9 mouse cellular contexts compared by ENCODE assay signal in genomic region chr10:93700589-93701363, GRCm38 (mm10).
DNase-seq lines count a peak whose midpoint lies in the region; ATAC-seq and TF ChIP-seq lines count a peak whose summit lies in the region.
"Had no signal": no experiment of that assay in that cellular context is flagged by ENCODE, and none has a peak within 500 bp of the region (broad histone marks: within the 10 kb centered on the region; RNA-seq: fewer than 3 reads in every experiment).

No protein-coding gene starts in this region.

- H3K4me3 ChIP-seq in heart, embryonic 13.5 days: peak overlapping the region; percentile 8; the same call in 1 of the 2 replicates
- peak overlapping the region; percentile 29 for H3K4me3 ChIP-seq in forebrain, postnatal 0 days (ENCODE audit: low read depth, low read length)
- H3K4me3 ChIP-seq in megakaryocyte, embryonic 14.5 days (replicated peaks): peak overlapping the region; percentile 87
- H3K4me3 ChIP-seq in thymus, adult 2 months (ENCODE audit: control insufficient read depth, insufficient read depth, low read length): no peak overlapping the region

- peak overlapping the region; percentile 34 for H3K4me2 ChIP-seq in heart, embryonic 13.5 days
- peak overlapping the region; percentile 54 for H3K4me2 ChIP-seq in forebrain, postnatal 0 days (ENCODE audit: low read depth)

- no peak for ATAC-seq in heart, embryonic 13.5 days (ENCODE audit: extremely low read depth, insufficient number of reproducible peaks, low FRiP score, low TSS enrichment)
- ATAC-seq in CD4-positive, CD25-positive, alpha-beta regulatory T cell, adult 4 months: peak; percentile 40
- ATAC-seq in forebrain, postnatal 0 days: peak; percentile 58; the same call in 1 of the 2 replicates

- H3K36me3 ChIP-seq in heart, embryonic 13.5 days: no peaks in the 10 kb centered on the region
- no peaks in the 10 kb centered on the region for H3K36me3 ChIP-seq in forebrain, postnatal 0 days (ENCODE audit: insufficient read depth)
- no peaks in the 10 kb centered on the region for H3K36me3 ChIP-seq in megakaryocyte, embryonic 14.5 days (replicated peaks; ENCODE audit: low read length)
- no peaks in the 10 kb centered on the region for H3K36me3 ChIP-seq in thymus, adult 2 months (ENCODE audit: control insufficient read depth, insufficient read depth, low read length)

- no peak overlapping the region for H3K9ac ChIP-seq in heart, embryonic 13.5 days
- H3K9ac ChIP-seq in forebrain, postnatal 0 days: peak overlapping the region; percentile 26; the same call in 1 of the 2 replicates

- peaks cover 5% of the 10 kb centered on the region; the same call in 1 of the 2 replicates for H3K27me3 ChIP-seq in heart, embryonic 13.5 days (replicated peaks)
- H3K27me3 ChIP-seq in forebrain, postnatal 0 days (ENCODE audit: insufficient read depth, low read length): no peaks in the 10 kb centered on the region
- peaks cover 26% of the 10 kb centered on the region for H3K27me3 ChIP-seq in megakaryocyte, embryonic 14.5 days (replicated peaks)
- no peaks in the 10 kb centered on the region for H3K27me3 ChIP-seq in thymus, adult 2 months (ENCODE audit: control insufficient read depth, insufficient read depth, low read length)

- no peak for TF ChIP-seq POLR2A in thymus, adult 2 months (IDR thresholded peaks at IDR 0.05; ENCODE audit: control insufficient read depth, extremely low read depth, insufficient read depth, low read length, poor library complexity)

- WGBS in heart, embryonic 13.5 days: 69% methylated on average over 21 of the region's 21 CpGs
- 28% methylated on average over 21 of the region's 21 CpGs for WGBS in forebrain, postnatal 0 days
- 18% methylated on average over 21 of the region's 21 CpGs for WGBS in thymus, adult 2 months

- no peak overlapping the region for H3K27ac ChIP-seq in heart, embryonic 13.5 days (replicated peaks)
- H3K27ac ChIP-seq in forebrain, postnatal 0 days (ENCODE audit: low read depth, low read length): peak overlapping the region; percentile 42
- no peak overlapping the region for H3K27ac ChIP-seq in thymus, adult 2 months (ENCODE audit: control insufficient read depth, insufficient read depth, low read length)

- peaks cover 9% of the 10 kb centered on the region for H3K4me1 ChIP-seq in heart, embryonic 13.5 days
- H3K4me1 ChIP-seq in forebrain, postnatal 0 days (ENCODE audit: insufficient read depth): 0 out of 2 replicates have a peak, but pooled peaks cover 10% of the 10 kb centered on the region
- H3K4me1 ChIP-seq in megakaryocyte, embryonic 14.5 days: peaks cover 26% of the 10 kb centered on the region
- peaks cover 2% of the 10 kb centered on the region; the same call in 1 of the 2 replicates for H3K4me1 ChIP-seq in thymus, adult 2 months (replicated peaks; ENCODE audit: control insufficient read depth, insufficient read depth, low read length)

- no peak for TF ChIP-seq CTCF in forebrain, postnatal 0 days (IDR thresholded peaks at IDR 0.05; ENCODE audit: low read depth)
- no peak for TF ChIP-seq CTCF in thymus, adult 2 months (IDR thresholded peaks at IDR 0.05; ENCODE audit: borderline replicate concordance, control insufficient read depth, extremely low read depth, insufficient read depth, low read length, poor library complexity)

- no peaks in the 10 kb centered on the region for H3K9me3 ChIP-seq in heart, embryonic 13.5 days
- H3K9me3 ChIP-seq in forebrain, postnatal 0 days (ENCODE audit: low read length): no peaks in the 10 kb centered on the region
- 0 out of 2 replicates have a peak, but pooled peaks cover 2% of the 10 kb centered on the region for H3K9me3 ChIP-seq in megakaryocyte, embryonic 14.5 days

- no peak for DNase-seq in heart, adult 9 months (ENCODE audit: low spot score in 2 of 2)
- DNase-seq in forebrain, postnatal 0 days: peak; percentile 66
- DNase-seq in gastrocnemius, postnatal 10 days: no peak
- no peak for DNase-seq in thymus, adult 2 months
- DNase-seq in cerebellum, postnatal 10 days: no peak
- DNase-seq: lung, postnatal 36 days had no signal
